Mouse (Mus musculus) urinary bladder, postnatal 4 days (tissue): ENCODE data around the gene Fscn3.

Experiments
- DNase-seq, 2 experiments: peaks; one replicate each; pipeline ENCODE4 v3.0.0; 2021 to 2022; ENCODE audit warnings: low spot score in 2 of 2

Gene Fscn3

GRCm38 (mm10) chr6:28425019-28425418 is 2.6 kb upstream of the Fscn3 start:
- DNase-seq: no peak

GRCm38 (mm10) chr6:28428290-28428689 is 701 bp downstream of the Fscn3 start, which contains the start of gene Gcc1:
TSS of gene Gcc1 (minus strand) at chr6:28428390.
- no peak for DNase-seq

GRCm38 (mm10) chr6:28429870-28430269 is 2.3 kb downstream of the Fscn3 start:
- DNase-seq: no peak

- DNase-seq: no peak
Observed at GRCm38 (mm10) chr6:28430795-28431537, 3.4 kb downstream of the Fscn3 start.

GRCm38 (mm10) chr6:28431538-28431855 is 3.9 kb downstream of the Fscn3 start:
- DNase-seq: no peak

GRCm38 (mm10) chr6:28447937-28448336 is 20.3 kb downstream of the Fscn3 start:
- DNase-seq: no peak

- DNase-seq: no peak
Observed at GRCm38 (mm10) chr6:28449253-28449652, 21.7 kb downstream of the Fscn3 start, which contains the start of gene Pax4. TSS of gene Pax4 (minus strand) at chr6:28449353.

GRCm38 (mm10) chr6:28450481-28450880 is 22.9 kb downstream of the Fscn3 start:
- no peak for DNase-seq

GRCm38 (mm10) chr6:28450977-28451376 is 23.4 kb downstream of the Fscn3 start:
- DNase-seq: no peak

- DNase-seq: no peak
Observed at GRCm38 (mm10) chr6:28459221-28459668, 31.7 kb downstream of the Fscn3 start.

- peak in 1 of 2 experiments; percentile 72 for DNase-seq
Observed at GRCm38 (mm10) chr6:28460534-28460933, 32.9 kb downstream of the Fscn3 start.

GRCm38 (mm10) chr6:28464630-28465029 is 37.0 kb downstream of the Fscn3 start:
- DNase-seq: no peak

- no peak for DNase-seq
Observed at GRCm38 (mm10) chr6:28470017-28470602, 42.5 kb downstream of the Fscn3 start.

GRCm38 (mm10) chr6:28470621-28471020 is 43.0 kb downstream of the Fscn3 start:
- DNase-seq: no peak

- DNase-seq: no peak
Observed at GRCm38 (mm10) chr6:28471284-28472035, 43.9 kb downstream of the Fscn3 start.

- DNase-seq: no peak
Observed at GRCm38 (mm10) chr6:28474211-28474610, 46.6 kb downstream of the Fscn3 start.

- no peak for DNase-seq
Observed at GRCm38 (mm10) chr6:28474839-28475238, 47.2 kb downstream of the Fscn3 start, which contains the start of gene Snd1. TSS of gene Snd1 (plus strand) at chr6:28475139.

GRCm38 (mm10) chr6:28479865-28480751 is 52.5 kb downstream of the Fscn3 start:
- DNase-seq: peak; percentile 98

GRCm38 (mm10) chr6:28480752-28481492 is 53.3 kb downstream of the Fscn3 start:
- DNase-seq: no peak

- no peak for DNase-seq
Observed at GRCm38 (mm10) chr6:28482711-28483315, 55.2 kb downstream of the Fscn3 start.
